Mouse (Mus musculus) stomach, embryonic 14.5 days (tissue): ENCODE measurements around the gene Armc8. TPM values are rescaled to one million over a fixed set of nuclear protein-coding genes. Genes with fewer than 3 reads are reported as not detected.

Source experiments
- ATAC-seq: fragments of 200-750 bp; cut with Nextera tagmentation; 2 replicates; pipeline ENCODE4 v1.8.0; 2017; ENCODE audit warnings: low read depth, moderate TSS enrichment; ENCODE audit not compliant: insufficient number of reproducible peaks, insufficient read depth, low FRiP score
- H3K27ac ChIP-seq: fragments of 300-500 bp; sonication (generic); 2 replicates; pipeline ENCODE4 v1.5.1; 2014; ENCODE audit warnings: mild to moderate bottlenecking, low read length, moderate library complexity, mixed read lengths
- H3K27me3 ChIP-seq: fragments of 300-500 bp; sonication (generic); 2 replicates; pipeline ENCODE4 v1.6.1; 2014; ENCODE audit warnings: low read length, control low read depth, mixed read lengths; ENCODE audit not compliant: control insufficient read depth, insufficient read depth
- H3K36me3 ChIP-seq: fragments of 300-500 bp; sonication (generic); 2 replicates; pipeline ENCODE4 v1.6.1; 2014; ENCODE audit warnings: mild to moderate bottlenecking, control low read depth, low read length, moderate library complexity, mixed read lengths; ENCODE audit not compliant: control insufficient read depth, insufficient read depth
- H3K4me1 ChIP-seq: fragments of 300-500 bp; sonication (generic); 2 replicates; pipeline ENCODE4 v1.6.1; 2014; ENCODE audit warnings: low read length, control low read depth, mixed read lengths; ENCODE audit not compliant: control insufficient read depth, insufficient read depth
- H3K4me2 ChIP-seq: fragments of 300-500 bp; sonication (generic); replicated peaks from 2 replicates; pipeline ENCODE4 v1.6.1; 2014; ENCODE audit warnings: low read depth, low read length, control low read depth
- H3K4me3 ChIP-seq: fragments of 300-500 bp; sonication (generic); 2 replicates; pipeline ENCODE4 v1.5.1; 2014; ENCODE audit warnings: low read depth, low read length, control low read depth
- H3K9ac ChIP-seq: fragments of 300-500 bp; sonication (generic); replicated peaks from 2 replicates; pipeline ENCODE4 v1.6.1; 2014; ENCODE audit warnings: low read depth, mild to moderate bottlenecking, control low read depth, low read length, moderate library complexity, mixed read lengths
- H3K9me3 ChIP-seq: fragments of 300-500 bp; sonication (generic); 2 replicates; pipeline ENCODE4 v1.6.1; 2016; ENCODE audit warnings: low read depth, low read length, control low read depth; ENCODE audit not compliant: control insufficient read depth
- WGBS: fragments of 180-500 bp; shearing (Covaris S2); extraction: QIAGEN DNeasy Blood & Tissue Kit; methylation state at CpG from one replicate; pipeline ENCODE4 v1.1.7; 2014; 5-methylcytosine and 5-hydroxymethylcytosine counted together
- polyA plus RNA-seq: library from polyadenylated mRNA; unstranded; fragments of >200 nt; fragmentation: Nextera tagmentation; extraction: Ambion mirVana; gene quantifications from 2 replicates; pipeline ENCODE4 v1.2.1, GENCODE M21; 2014

Gene Armc8
- polyA plus RNA-seq, 1 experiment from 2014 or later, result 32.3 TPM

DNA sequence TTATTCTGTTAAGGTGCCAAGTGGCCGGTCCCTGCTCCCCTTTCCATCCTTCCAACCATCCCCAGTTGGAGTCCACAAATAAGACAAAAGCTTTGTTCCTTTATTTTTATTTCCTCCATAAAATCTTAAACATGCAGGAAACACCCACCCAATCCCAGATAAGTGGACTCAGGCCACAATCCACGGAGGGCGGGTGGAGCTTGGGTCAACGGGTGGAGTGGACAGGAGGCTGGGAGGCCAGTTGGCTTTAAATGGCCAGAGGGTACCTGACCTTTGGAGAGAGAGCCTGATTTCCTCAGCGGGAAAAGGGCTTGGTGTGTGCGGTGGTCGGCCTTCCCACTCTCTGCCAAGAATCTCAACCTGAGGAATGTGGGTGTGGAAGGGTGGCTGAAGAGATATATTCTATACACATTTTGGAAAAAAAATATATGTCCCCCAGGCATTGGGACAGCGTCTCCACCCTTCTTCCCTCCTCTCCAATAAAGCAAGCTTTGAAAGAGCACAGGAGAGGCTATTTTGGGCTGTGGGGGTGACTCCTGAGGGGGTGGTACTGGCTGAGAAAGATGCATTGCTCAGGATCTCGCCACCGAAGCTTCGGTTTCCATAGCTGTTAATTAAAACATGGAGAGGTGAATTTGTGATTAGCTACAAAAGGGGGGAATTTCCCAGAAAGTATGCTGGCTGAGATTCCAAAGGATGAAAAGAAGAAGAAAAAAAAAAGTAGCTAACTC is 139.9 kb downstream of the Armc8 start:
- H3K4me2 ChIP-seq, result no peak overlapping the region
- peaks cover 18% of the 10 kb centered on the region; the same call in 1 of the 2 replicates for H3K4me1 ChIP-seq
- no peaks in the 10 kb centered on the region for H3K27me3 ChIP-seq
- no peak overlapping the region for H3K27ac ChIP-seq
- H3K4me3 ChIP-seq, result no peak overlapping the region
- 70% methylated on average over 11 of the region's 11 CpGs for WGBS
- no peak overlapping the region for H3K9ac ChIP-seq
- no peaks in the 10 kb centered on the region for H3K9me3 ChIP-seq
- H3K36me3 ChIP-seq, result no peaks in the 10 kb centered on the region
- ATAC-seq, result no peak

Other genes with a start within 250 kb of the Armc8 start
- gene Esyt3, start 210.3 kb downstream of the Armc8 start, polyA plus RNA-seq, result 0.29 and 0.58 TPM in 2 replicates
- gene Mras, start 131.5 kb downstream of the Armc8 start, polyA plus RNA-seq, result 8.3 and 11.8 TPM in 2 replicates
- gene Nme9, start 117.4 kb downstream of the Armc8 start, polyA plus RNA-seq, result not detected in 2 replicates
- gene Dbr1, start 6.9 kb upstream of the Armc8 start, polyA plus RNA-seq, result 24.5 and 26.1 TPM in 2 replicates
- gene A4gnt, start 43.6 kb upstream of the Armc8 start, polyA plus RNA-seq, result 0.12 and 0.21 TPM in 2 replicates
- 18.2 and 19.8 TPM in 2 replicates for gene Dzip1l, start 60.6 kb upstream of the Armc8 start, polyA plus RNA-seq
- 248 and 262 TPM in 2 replicates for gene Cldn18, start 148.4 kb upstream of the Armc8 start, polyA plus RNA-seq